Mouse (Mus musculus): Measurements from ENCODE around the gene Car14.
"Not testable (repeated sequence)": the region's sequence is repeated elsewhere in the genome, so short reads cannot be mapped to it uniquely, and the experiment has no call there.

Car14 gene

GRCm38 (mm10) chr3:95928261-95928657 lies 23.8 kb upstream of the Car14 start:
- ATAC-seq (ENCODE audit: insufficient number of reproducible peaks, low FRiP score, low TSS enrichment): no peak

- no peak for ATAC-seq (ENCODE audit: insufficient number of reproducible peaks, low FRiP score, low TSS enrichment)
Observed at GRCm38 (mm10) chr3:95925087-95925486, 20.6 kb upstream of the Car14 start.

- no peak for ATAC-seq (ENCODE audit: insufficient number of reproducible peaks, low FRiP score, low TSS enrichment)
Observed at GRCm38 (mm10) chr3:95924185-95924584, 19.7 kb upstream of the Car14 start.

- ATAC-seq (ENCODE audit: insufficient number of reproducible peaks, low FRiP score, low TSS enrichment): not testable (repeated sequence)
Observed at GRCm38 (mm10) chr3:95923429-95923828, 18.9 kb upstream of the Car14 start.

- not testable (repeated sequence) for ATAC-seq (ENCODE audit: insufficient number of reproducible peaks, low FRiP score, low TSS enrichment)
Observed at GRCm38 (mm10) chr3:95920532-95920931, 16.0 kb upstream of the Car14 start.

GRCm38 (mm10) chr3:95916760-95917159 lies 12.3 kb upstream of the Car14 start:
- no peak for ATAC-seq (ENCODE audit: insufficient number of reproducible peaks, low FRiP score, low TSS enrichment)

- no peak for ATAC-seq (ENCODE audit: insufficient number of reproducible peaks, low FRiP score, low TSS enrichment)
Observed at GRCm38 (mm10) chr3:95914706-95915105, 10.2 kb upstream of the Car14 start.

GRCm38 (mm10) chr3:95907613-95908012 lies 3.1 kb upstream of the Car14 start:
- ATAC-seq (ENCODE audit: insufficient number of reproducible peaks, low FRiP score, low TSS enrichment): no peak

- no peak for ATAC-seq (ENCODE audit: insufficient number of reproducible peaks, low FRiP score, low TSS enrichment)
Observed at GRCm38 (mm10) chr3:95906860-95907259, 2.4 kb upstream of the Car14 start.

GRCm38 (mm10) chr3:95905940-95906492 lies 1.5 kb upstream of the Car14 start:
- ATAC-seq (ENCODE audit: insufficient number of reproducible peaks, low FRiP score, low TSS enrichment): no peak

- ATAC-seq (ENCODE audit: insufficient number of reproducible peaks, low FRiP score, low TSS enrichment): no peak
Observed at GRCm38 (mm10) chr3:95905146-95905939, 852 bp upstream of the Car14 start.

- no peak for ATAC-seq (ENCODE audit: insufficient number of reproducible peaks, low FRiP score, low TSS enrichment)
Observed at GRCm38 (mm10) chr3:95903753-95904502, 563 bp downstream of the Car14 start.

GRCm38 (mm10) chr3:95902643-95903042 lies 1.8 kb downstream of the Car14 start:
- no peak for ATAC-seq (ENCODE audit: insufficient number of reproducible peaks, low FRiP score, low TSS enrichment)

GRCm38 (mm10) chr3:95902373-95902625 lies 2.2 kb downstream of the Car14 start:
- ATAC-seq (ENCODE audit: insufficient number of reproducible peaks, low FRiP score, low TSS enrichment): no peak

- no peak for ATAC-seq (ENCODE audit: insufficient number of reproducible peaks, low FRiP score, low TSS enrichment)
Observed at GRCm38 (mm10) chr3:95901616-95902372, 2.7 kb downstream of the Car14 start.

- ATAC-seq (ENCODE audit: insufficient number of reproducible peaks, low FRiP score, low TSS enrichment): no peak
Observed at GRCm38 (mm10) chr3:95899800-95900524, 4.5 kb downstream of the Car14 start.

GRCm38 (mm10) chr3:95895501-95895900 lies 9.0 kb downstream of the Car14 start:
- ATAC-seq (ENCODE audit: insufficient number of reproducible peaks, low FRiP score, low TSS enrichment): not testable (repeated sequence)

GRCm38 (mm10) chr3:95894317-95895160 lies 10.0 kb downstream of the Car14 start:
- no peak for ATAC-seq (ENCODE audit: insufficient number of reproducible peaks, low FRiP score, low TSS enrichment)

- peak; percentile 98 for ATAC-seq (ENCODE audit: insufficient number of reproducible peaks, low FRiP score, low TSS enrichment)
Observed at GRCm38 (mm10) chr3:95893606-95894316, 10.7 kb downstream of the Car14 start, which contains the start of gene Aph1a. Aph1a (plus strand) TSS chr3:95893969.

Measured in cerebellum, adult (tissue).